Mouse (Mus musculus) limb, embryonic 11.5 days (tissue): ENCODE measurements at regions not wholly inside any gene's neighbourhood (a gene's known extent, or its start where the extent isn't known, plus 50 kb on each side); places are given as distances from the start of the nearest gene placed in this dataset.
A peak's percentile ranks its signal among the peaks of the same experiment; 100 is the strongest.

Experiments
- ATAC-seq: fragments of 200-750 bp; cut with Nextera tagmentation; 2 replicates; pipeline ENCODE4 v1.8.0; 2017; ENCODE audit warnings: low read depth; ENCODE audit not compliant: insufficient number of reproducible peaks, low FRiP score, low TSS enrichment
- DNase-seq: peaks from one replicate; pipeline ENCODE4 v3.0.0-alpha.2; 2015; ENCODE audit warnings: low spot score
- H3K27ac ChIP-seq: fragments of 300-500 bp; sonication (generic); replicated peaks from 2 replicates; pipeline ENCODE4 v1.5.1; 2014; ENCODE audit warnings: low read depth, mild to moderate bottlenecking, low read length
- H3K27me3 ChIP-seq: fragments of 300-500 bp; sonication (generic); 2 replicates; pipeline ENCODE4 v1.6.1; 2014; ENCODE audit warnings: mild to moderate bottlenecking, low read length, mixed read lengths; ENCODE audit not compliant: control insufficient read depth, insufficient read depth
- H3K36me3 ChIP-seq: fragments of 300-500 bp; sonication (generic); 2 replicates; pipeline ENCODE4 v1.6.1; 2014; ENCODE audit warnings: mild to moderate bottlenecking, low read length, moderate library complexity, mixed read lengths; ENCODE audit not compliant: control insufficient read depth, insufficient read depth
- H3K4me1 ChIP-seq: fragments of 300-500 bp; sonication (generic); 2 replicates; pipeline ENCODE4 v1.6.1; 2014; ENCODE audit warnings: low read length, mixed read lengths; ENCODE audit not compliant: control insufficient read depth, insufficient read depth
- H3K4me2 ChIP-seq: fragments of 300-500 bp; sonication (generic); 2 replicates; pipeline ENCODE4 v1.6.1; 2014; ENCODE audit warnings: low read depth, mild to moderate bottlenecking, moderate library complexity; ENCODE audit not compliant: severe bottlenecking
- H3K4me3 ChIP-seq: fragments of 300-500 bp; sonication (generic); 2 replicates; pipeline ENCODE4 v1.5.1; 2014; ENCODE audit warnings: low read depth, low read length
- H3K9ac ChIP-seq: fragments of 300-500 bp; sonication (generic); 2 replicates; pipeline ENCODE4 v1.6.1; 2014; ENCODE audit warnings: mild to moderate bottlenecking, low read length
- H3K9me3 ChIP-seq: fragments of 300-500 bp; sonication (generic); 2 replicates; pipeline ENCODE4 v1.6.1; 2016; ENCODE audit warnings: low read length; ENCODE audit not compliant: control insufficient read depth
- WGBS: fragments of 180-500 bp; shearing (Covaris S2); extraction: QIAGEN DNeasy Blood & Tissue Kit; methylation state at CpG from one replicate; pipeline ENCODE4 v1.1.7; 2014; 5-methylcytosine and 5-hydroxymethylcytosine counted together

- WGBS: 39% methylated on average over 5 of the region's 5 CpGs
- no peak overlapping the region for H3K4me3 ChIP-seq
- no peaks in the 10 kb centered on the region for H3K9me3 ChIP-seq
- no peak overlapping the region for H3K9ac ChIP-seq
- no peak for ATAC-seq
- H3K27ac ChIP-seq: no peak overlapping the region
- no peak for DNase-seq
- H3K27me3 ChIP-seq: no peaks in the 10 kb centered on the region
- H3K4me2 ChIP-seq: no peak overlapping the region
- no peaks in the 10 kb centered on the region for H3K4me1 ChIP-seq
- no peaks in the 10 kb centered on the region for H3K36me3 ChIP-seq
These were observed 246.0 kb upstream of the Cd180 start for GRCm38 (mm10) chr13:102447310-102447709.

DNA sequence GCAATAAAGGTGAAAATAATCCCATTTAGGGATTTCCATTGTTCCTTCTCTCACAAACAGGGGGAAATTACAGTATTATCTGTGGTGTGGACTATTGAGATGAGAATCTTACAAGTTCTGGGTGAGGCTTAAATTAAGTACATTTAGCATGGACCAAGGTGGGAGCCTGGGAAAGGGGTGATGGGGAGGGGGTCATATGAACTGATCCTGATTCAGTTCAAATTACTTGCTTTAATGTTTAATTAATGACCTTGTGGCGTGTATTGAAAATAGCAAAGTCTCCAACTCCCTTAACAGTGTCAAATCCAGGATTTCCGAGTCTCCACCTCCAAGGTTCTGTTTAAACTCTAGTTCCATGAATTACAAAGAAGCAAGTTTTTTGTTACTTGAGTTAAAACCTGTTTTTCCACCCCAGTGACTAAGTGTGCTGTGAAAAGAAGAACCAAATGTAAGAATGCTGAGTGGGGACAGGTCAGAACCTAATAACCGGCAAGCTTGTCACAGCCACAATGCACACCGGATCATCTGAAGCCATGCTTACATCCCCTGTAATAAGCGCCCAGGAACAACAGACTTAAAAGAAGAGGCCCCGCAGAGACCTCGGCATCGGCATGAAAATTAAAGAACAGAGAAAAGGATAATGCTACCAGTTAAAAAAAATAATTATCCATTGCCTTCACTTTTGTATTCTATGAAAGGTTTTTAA is 243.8 kb upstream of the Cd180 start:
- no peak overlapping the region for H3K27ac ChIP-seq
- no peaks in the 10 kb centered on the region for H3K4me1 ChIP-seq
- H3K4me3 ChIP-seq: no peak overlapping the region
- H3K9ac ChIP-seq: no peak overlapping the region
- WGBS: 23% methylated on average over 8 of the region's 8 CpGs
- DNase-seq (no peak), ATAC-seq (no peak)
- H3K9me3 ChIP-seq: no peaks in the 10 kb centered on the region
- no peaks in the 10 kb centered on the region for H3K36me3 ChIP-seq
- no peaks in the 10 kb centered on the region for H3K27me3 ChIP-seq
- H3K4me2 ChIP-seq: no peak overlapping the region

DNA sequence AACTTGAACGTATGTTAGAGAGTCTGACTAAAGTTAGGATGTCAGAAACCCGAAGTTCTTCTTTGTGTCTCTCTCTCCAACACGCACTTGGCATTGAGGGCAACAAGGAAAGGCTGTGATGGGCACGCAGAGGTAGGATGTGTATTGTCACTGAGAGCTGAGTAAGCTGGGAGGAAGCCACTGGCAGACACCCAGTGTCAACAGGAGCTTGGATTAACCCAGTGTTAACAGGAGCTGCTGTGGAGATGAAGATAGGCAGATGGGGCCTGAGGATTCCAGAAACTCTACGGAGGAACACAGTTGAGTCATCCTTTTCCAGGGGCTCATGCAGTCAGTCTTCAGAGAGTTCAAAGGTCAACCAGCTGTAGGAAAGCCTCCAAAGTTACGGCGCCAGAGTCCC is 242.2 kb upstream of the Cd180 start:
- no peak overlapping the region for H3K27ac ChIP-seq
- no peak overlapping the region for H3K9ac ChIP-seq
- no peaks in the 10 kb centered on the region for H3K9me3 ChIP-seq
- DNase-seq (no peak), ATAC-seq (no peak)
- H3K4me1 ChIP-seq: no peaks in the 10 kb centered on the region
- H3K4me3 ChIP-seq: no peak overlapping the region
- 88% methylated on average over 7 of the region's 7 CpGs for WGBS
- no peaks in the 10 kb centered on the region for H3K36me3 ChIP-seq
- H3K4me2 ChIP-seq: no peak overlapping the region
- H3K27me3 ChIP-seq: no peaks in the 10 kb centered on the region

- 73% methylated on average over 2 of the region's 2 CpGs for WGBS
- Histone ChIP-seq H3K36me3 (no peaks in the 10 kb centered on the region), H3K9ac (no peak overlapping the region), H3K27ac (no peak overlapping the region), H3K4me1 (no peaks in the 10 kb centered on the region), H3K4me2 (no peak overlapping the region), H3K27me3 (no peaks in the 10 kb centered on the region), H3K4me3 (no peak overlapping the region), H3K9me3 (no peaks in the 10 kb centered on the region)
- ATAC-seq (no peak), DNase-seq (no peak)
These were observed 234.6 kb upstream of the Cd180 start for GRCm38 (mm10) chr13:102458711-102459110.

DNA sequence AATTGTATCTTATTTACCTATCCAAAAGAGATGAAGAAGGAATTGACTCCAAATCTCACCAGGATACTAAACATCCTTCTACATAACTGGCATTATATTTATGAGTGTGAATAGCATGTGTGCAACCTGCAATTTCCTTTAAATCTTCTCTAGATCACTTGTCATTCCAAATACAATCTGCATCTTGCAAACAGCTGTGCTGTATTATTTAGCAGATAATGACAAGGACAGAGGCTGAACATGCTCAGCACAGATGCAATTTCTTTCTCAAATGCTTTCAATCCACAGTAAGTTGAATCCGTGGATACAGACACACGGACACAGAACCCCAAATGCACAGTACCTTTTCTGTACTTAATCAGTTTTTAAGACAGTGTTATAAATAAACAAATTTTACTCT is 229.4 kb upstream of the Cd180 start:
- H3K27ac ChIP-seq: no peak overlapping the region
- 86% methylated on average over 2 of the region's 2 CpGs for WGBS
- no peaks in the 10 kb centered on the region for H3K4me1 ChIP-seq
- no peak for DNase-seq
- H3K9me3 ChIP-seq: no peaks in the 10 kb centered on the region
- no peak for ATAC-seq
- no peak overlapping the region for H3K4me3 ChIP-seq
- H3K4me2 ChIP-seq: no peak overlapping the region
- H3K27me3 ChIP-seq: no peaks in the 10 kb centered on the region
- no peak overlapping the region for H3K9ac ChIP-seq
- no peaks in the 10 kb centered on the region for H3K36me3 ChIP-seq

DNA sequence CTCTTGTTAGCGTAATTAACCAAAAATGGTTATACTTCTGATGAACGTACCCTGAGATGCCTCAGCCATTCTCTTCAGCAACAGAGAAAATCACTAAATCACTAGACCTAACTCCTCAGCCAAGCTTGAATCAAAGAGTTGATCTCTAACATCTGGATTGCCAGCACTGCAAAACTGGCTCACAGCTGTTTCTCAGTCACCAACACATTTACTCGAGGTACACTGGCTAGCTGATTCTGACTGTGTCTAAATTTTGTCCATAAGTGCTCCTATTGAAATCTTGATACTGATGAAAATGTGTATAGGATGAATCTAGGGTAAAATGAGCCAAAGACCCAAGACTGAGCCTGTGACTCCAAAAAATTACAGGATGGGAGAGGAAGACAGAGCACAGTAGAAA is 211.5 kb upstream of the Cd180 start:
- 78% methylated on average over 3 of the region's 3 CpGs for WGBS
- Histone ChIP-seq H3K9me3 (no peaks in the 10 kb centered on the region), H3K27ac (no peak overlapping the region), H3K9ac (no peak overlapping the region), H3K4me1 (no peaks in the 10 kb centered on the region), H3K4me2 (no peak overlapping the region), H3K36me3 (no peaks in the 10 kb centered on the region), H3K4me3 (no peak overlapping the region), H3K27me3 (no peaks in the 10 kb centered on the region)
- DNase-seq (no peak), ATAC-seq (no peak)

- Histone ChIP-seq H3K9me3 (no peaks in the 10 kb centered on the region), H3K4me3 (no peak overlapping the region), H3K27ac (no peak overlapping the region), H3K36me3 (no peaks in the 10 kb centered on the region), H3K27me3 (no peaks in the 10 kb centered on the region), H3K4me2 (no peak overlapping the region), H3K4me1 (no peaks in the 10 kb centered on the region), H3K9ac (no peak overlapping the region)
- DNase-seq (no peak), ATAC-seq (no peak)
- 87% methylated on average over 3 of the region's 3 CpGs for WGBS
These were observed 210.9 kb upstream of the Cd180 start for GRCm38 (mm10) chr13:102482451-102482850.

- H3K4me2 ChIP-seq: no peak overlapping the region
- H3K27me3 ChIP-seq: no peaks in the 10 kb centered on the region
- no peaks in the 10 kb centered on the region for H3K9me3 ChIP-seq
- H3K9ac ChIP-seq: no peak overlapping the region
- no peak for ATAC-seq
- H3K4me1 ChIP-seq: no peaks in the 10 kb centered on the region
- H3K36me3 ChIP-seq: no peaks in the 10 kb centered on the region
- 56% methylated on average over 4 of the region's 4 CpGs for WGBS
- no peak overlapping the region for H3K4me3 ChIP-seq
- DNase-seq: peak; percentile 37
- H3K27ac ChIP-seq: no peak overlapping the region
These were observed 205.8 kb upstream of the Cd180 start for GRCm38 (mm10) chr13:102487416-102488097.
